Mouse (Mus musculus) embryonic facial prominence, embryonic 12.5 days (tissue): Measurements from ENCODE around the gene Ciao1. TPM values are rescaled to one million over a fixed set of nuclear protein-coding genes. Genes with fewer than 3 reads are reported as not detected.
"Not testable (repeated sequence)": the region's sequence is repeated elsewhere in the genome, so short reads cannot be mapped to it uniquely, and the experiment has no call there.

ENCODE experiments used
- ATAC-seq: fragments of 200-750 bp; cut with Nextera tagmentation; 2 replicates; pipeline ENCODE4 v1.8.0; 2017; ENCODE audit not compliant: insufficient number of reproducible peaks, insufficient read depth, low FRiP score, low TSS enrichment
- H3K27ac ChIP-seq: fragments of 300-500 bp; sonication (generic); 2 replicates; pipeline ENCODE4 v1.5.1; 2016; ENCODE audit warnings: mild to moderate bottlenecking
- H3K27me3 ChIP-seq: fragments of 300-500 bp; sonication (generic); 2 replicates; pipeline ENCODE4 v1.6.1; 2016; ENCODE audit warnings: mild to moderate bottlenecking, moderate library complexity
- H3K36me3 ChIP-seq: fragments of 300-500 bp; sonication (generic); 2 replicates; pipeline ENCODE4 v1.6.1; 2016; ENCODE audit warnings: mild to moderate bottlenecking
- H3K4me1 ChIP-seq: fragments of 300-500 bp; sonication (generic); 2 replicates; pipeline ENCODE4 v1.6.1; 2016
- H3K4me2 ChIP-seq: fragments of 300-500 bp; sonication (generic); replicated peaks from 2 replicates; pipeline ENCODE4 v1.6.1; 2016; ENCODE audit warnings: mild to moderate bottlenecking, moderate library complexity
- H3K4me3 ChIP-seq: fragments of 300-500 bp; sonication (generic); 2 replicates; pipeline ENCODE4 v1.5.1; 2016; ENCODE audit warnings: mild to moderate bottlenecking
- H3K9ac ChIP-seq: fragments of 300-500 bp; sonication (generic); 2 replicates; pipeline ENCODE4 v1.6.1; 2016; ENCODE audit warnings: mild to moderate bottlenecking, moderate library complexity
- H3K9me3 ChIP-seq: fragments of 300-500 bp; sonication (generic); 2 replicates; pipeline ENCODE4 v1.6.1; 2016; ENCODE audit warnings: mild to moderate bottlenecking, moderate library complexity
- WGBS: fragments of 180-500 bp; shearing (Covaris S2); methylation state at CpG from one replicate; pipeline ENCODE4 v1.1.7; 2016; 5-methylcytosine and 5-hydroxymethylcytosine counted together
- polyA plus RNA-seq: library from polyadenylated mRNA; unstranded; fragments of >200 nt; fragmentation: Nextera tagmentation; extraction: Ambion mirVana; gene quantifications from 2 replicates; pipeline ENCODE4 v1.2.1, GENCODE M21; 2016

The Ciao1 gene
- polyA plus RNA-seq, result 55.7 and 57.1 TPM in 2 replicates

- peaks cover 37% of the 10 kb centered on the region for H3K36me3 ChIP-seq
- no peaks in the 10 kb centered on the region for H3K9me3 ChIP-seq
- ATAC-seq, result peak; percentile 98
- peak within 1 kb of the TSS; percentile 89 for H3K9ac ChIP-seq
- no peaks in the 10 kb centered on the region for H3K27me3 ChIP-seq
- H3K4me2 ChIP-seq, result peak within 1 kb of the TSS; percentile 97
- H3K4me1 ChIP-seq, result peaks cover 17% of the 10 kb centered on the region
- peak within 1 kb of the TSS; percentile 41 for H3K27ac ChIP-seq
- WGBS, result under 1% methylated on average over 53 of the region's 53 CpGs
- H3K4me3 ChIP-seq, result peak within 1 kb of the TSS; percentile 97
These were observed at the start of gene Ciao1, which contains the start of gene Tmem127 for GRCm38 (mm10) chr2:127247592-127248333. Gene Ciao1, minus strand, starts transcription at chr2:127247816. Gene Tmem127, plus strand, starts transcription at chr2:127247908.

- H3K27ac ChIP-seq, result no peak overlapping the region
- no peak overlapping the region for H3K9ac ChIP-seq
- ATAC-seq, result no peak
- no peaks in the 10 kb centered on the region for H3K9me3 ChIP-seq
- H3K4me2 ChIP-seq, result no peak overlapping the region
- 94% methylated on average over 7 of the region's 7 CpGs for WGBS
- H3K36me3 ChIP-seq, result peaks cover 73% of the 10 kb centered on the region
- H3K27me3 ChIP-seq, result no peaks in the 10 kb centered on the region
- 0 out of 2 replicates have a peak, but pooled peaks cover 6% of the 10 kb centered on the region for H3K4me1 ChIP-seq
- H3K4me3 ChIP-seq, result no peak overlapping the region
These were observed 49.6 kb upstream of the Ciao1 start for GRCm38 (mm10) chr2:127297001-127297805.

- Histone ChIP-seq H3K9me3 (no peaks in the 10 kb centered on the region), H3K36me3 (peaks cover 56% of the 10 kb centered on the region), H3K4me2 (no peak overlapping the region), H3K9ac (no peak overlapping the region), H3K27ac (no peak overlapping the region), H3K4me1 (no peaks in the 10 kb centered on the region), H3K27me3 (no peaks in the 10 kb centered on the region), H3K4me3 (no peak overlapping the region)
- WGBS, result 84% methylated on average over 4 of the region's 4 CpGs
- no peak for ATAC-seq
These were observed 44.6 kb upstream of the Ciao1 start for GRCm38 (mm10) chr2:127292250-127292649.

- Histone ChIP-seq H3K9me3 (no peaks in the 10 kb centered on the region), H3K9ac (no peak overlapping the region), H3K36me3 (no peaks in the 10 kb centered on the region), H3K4me1 (peaks cover 9% of the 10 kb centered on the region; the same call in 1 of the 2 replicates), H3K4me3 (no peak overlapping the region), H3K27ac (no peak overlapping the region), H3K27me3 (no peaks in the 10 kb centered on the region), H3K4me2 (no peak overlapping the region)
- no peak for ATAC-seq
These were observed 30.5 kb upstream of the Ciao1 start for GRCm38 (mm10) chr2:127278162-127278561.

- Histone ChIP-seq H3K4me2 (no peak overlapping the region), H3K27ac (no peak overlapping the region), H3K9me3 (no peaks in the 10 kb centered on the region), H3K36me3 (no peaks in the 10 kb centered on the region), H3K27me3 (no peaks in the 10 kb centered on the region), H3K9ac (no peak overlapping the region), H3K4me1 (peaks cover 16% of the 10 kb centered on the region; the same call in 1 of the 2 replicates), H3K4me3 (no peak overlapping the region)
- 87% methylated on average over 5 of the region's 5 CpGs for WGBS
- no peak for ATAC-seq
These were observed 28.1 kb upstream of the Ciao1 start for GRCm38 (mm10) chr2:127275551-127276320.

- Histone ChIP-seq H3K4me1 (peaks cover 16% of the 10 kb centered on the region; the same call in 1 of the 2 replicates), H3K4me2 (no peak overlapping the region), H3K27ac (no peak overlapping the region), H3K9me3 (no peaks in the 10 kb centered on the region), H3K4me3 (no peak overlapping the region), H3K36me3 (no peaks in the 10 kb centered on the region), H3K9ac (no peak overlapping the region), H3K27me3 (no peaks in the 10 kb centered on the region)
- WGBS, result 94% methylated on average over 2 of the region's 2 CpGs
- ATAC-seq, result no peak
These were observed 27.0 kb upstream of the Ciao1 start for GRCm38 (mm10) chr2:127274590-127274989.

- ATAC-seq, result no peak
- WGBS, result 98% methylated on average over 3 of the region's 3 CpGs
- Histone ChIP-seq H3K4me1 (peaks cover 16% of the 10 kb centered on the region; the same call in 1 of the 2 replicates), H3K4me3 (no peak overlapping the region), H3K27me3 (no peaks in the 10 kb centered on the region), H3K9ac (no peak overlapping the region), H3K9me3 (no peaks in the 10 kb centered on the region), H3K4me2 (no peak overlapping the region), H3K27ac (no peak overlapping the region), H3K36me3 (no peaks in the 10 kb centered on the region)
These were observed 25.2 kb upstream of the Ciao1 start for GRCm38 (mm10) chr2:127272806-127273205.

GRCm38 (mm10) chr2:127272049-127272448 is 24.4 kb upstream of the Ciao1 start:
- not testable (repeated sequence) for H3K4me3 ChIP-seq, H3K27me3 ChIP-seq, H3K27ac ChIP-seq, H3K4me2 ChIP-seq, H3K36me3 ChIP-seq, ATAC-seq, H3K9me3 ChIP-seq, H3K9ac ChIP-seq
- 90% methylated on average over 4 of the region's 4 CpGs for whole genome bisulfite sequencing
- peaks cover 16% of the 10 kb centered on the region; the same call in 1 of the 2 replicates for H3K4me1 ChIP-seq

GRCm38 (mm10) chr2:127271042-127271515 is 23.5 kb upstream of the Ciao1 start:
- 16% methylated on average over 8 of the region's 8 CpGs for WGBS
- H3K36me3 ChIP-seq, result no peaks in the 10 kb centered on the region
- no peak for ATAC-seq
- no peaks in the 10 kb centered on the region for H3K9me3 ChIP-seq
- peak overlapping the region; percentile 80 for H3K4me2 ChIP-seq
- H3K4me3 ChIP-seq, result peak overlapping the region; percentile 91
- peak overlapping the region; percentile 86 for H3K9ac ChIP-seq
- H3K27me3 ChIP-seq, result no peaks in the 10 kb centered on the region
- H3K4me1 ChIP-seq, result peaks cover 16% of the 10 kb centered on the region; the same call in 1 of the 2 replicates
- peak overlapping the region; percentile 93 for H3K27ac ChIP-seq

- WGBS, result under 1% methylated on average over 74 of the region's 75 CpGs
These were observed 22.9 kb upstream of the Ciao1 start for GRCm38 (mm10) chr2:127270300-127271041.

More at GRCm38 (mm10) chr2:127270300-127271041, 22.9 kb upstream of the Ciao1 start:
- Histone ChIP-seq H3K27me3 (no peaks in the 10 kb centered on the region), H3K36me3 (no peaks in the 10 kb centered on the region), H3K27ac (peak overlapping the region; percentile 93), H3K9me3 (no peaks in the 10 kb centered on the region), H3K4me2 (peak overlapping the region; percentile 80), H3K4me3 (peak overlapping the region; percentile 91), H3K4me1 (peaks cover 14% of the 10 kb centered on the region; the same call in 1 of the 2 replicates), H3K9ac (peak overlapping the region; percentile 86)
- ATAC-seq, result peak; percentile 93
